Mouse (Mus musculus) thymus, postnatal 25 days (tissue): ENCODE results near the gene Atp6v0a1.

Experiments used
- DNase-seq: peaks from one replicate; pipeline ENCODE4 v3.0.0; 2022

Gene Atp6v0a1

GRCm38 (mm10) chr11:101030808-101031156 is 21.5 kb downstream of the Atp6v0a1 start:
- no peak for DNase-seq

- no peak for DNase-seq
Measured at GRCm38 (mm10) chr11:101031470-101031869, 22.2 kb downstream of the Atp6v0a1 start.

GRCm38 (mm10) chr11:101033856-101034500 is 24.7 kb downstream of the Atp6v0a1 start:
- no peak for DNase-seq

- DNase-seq = no peak
Measured at GRCm38 (mm10) chr11:101034614-101035327, 25.5 kb downstream of the Atp6v0a1 start.

- DNase-seq = no peak
Measured at GRCm38 (mm10) chr11:101035328-101035695, 26.1 kb downstream of the Atp6v0a1 start.

GRCm38 (mm10) chr11:101037795-101038194 is 28.5 kb downstream of the Atp6v0a1 start:
- no peak for DNase-seq

GRCm38 (mm10) chr11:101045826-101046225 is 36.6 kb downstream of the Atp6v0a1 start:
- DNase-seq = peak; percentile 41

- DNase-seq = peak; percentile 55
Measured at GRCm38 (mm10) chr11:101046440-101046839, 37.2 kb downstream of the Atp6v0a1 start.

GRCm38 (mm10) chr11:101047502-101047901 is 38.2 kb downstream of the Atp6v0a1 start:
- DNase-seq = no peak

GRCm38 (mm10) chr11:101050359-101050758 is 41.1 kb downstream of the Atp6v0a1 start:
- no peak for DNase-seq

GRCm38 (mm10) chr11:101051051-101051493 is 41.8 kb downstream of the Atp6v0a1 start:
- no peak for DNase-seq

GRCm38 (mm10) chr11:101051617-101052016 is 42.4 kb downstream of the Atp6v0a1 start:
- DNase-seq = no peak

GRCm38 (mm10) chr11:101052751-101053473 is 43.7 kb downstream of the Atp6v0a1 start:
- DNase-seq = no peak

- peak; percentile 54 for DNase-seq
Measured at GRCm38 (mm10) chr11:101053974-101054373, 44.7 kb downstream of the Atp6v0a1 start.

- no peak for DNase-seq
Measured at GRCm38 (mm10) chr11:101055418-101055817, 46.2 kb downstream of the Atp6v0a1 start.

GRCm38 (mm10) chr11:101056885-101057284 is 47.6 kb downstream of the Atp6v0a1 start:
- DNase-seq = no peak

GRCm38 (mm10) chr11:101057860-101058259 is 48.6 kb downstream of the Atp6v0a1 start:
- peak; percentile 92 for DNase-seq

- DNase-seq = no peak
Measured at GRCm38 (mm10) chr11:101058726-101059125, 49.5 kb downstream of the Atp6v0a1 start.

GRCm38 (mm10) chr11:101059473-101059872 is 50.2 kb downstream of the Atp6v0a1 start:
- no peak for DNase-seq

GRCm38 (mm10) chr11:101060126-101060525 is 50.9 kb downstream of the Atp6v0a1 start:
- DNase-seq = no peak

GRCm38 (mm10) chr11:101061049-101061448 is 51.8 kb downstream of the Atp6v0a1 start:
- DNase-seq = no peak

- DNase-seq = no peak
Measured at GRCm38 (mm10) chr11:101062165-101062884, 53.1 kb downstream of the Atp6v0a1 start.
